Mouse (Mus musculus) spleen, postnatal 10 days (tissue): ENCODE measurements around the gene Olfr533.
"Not testable (repeated sequence)": the region's sequence is repeated elsewhere in the genome, so short reads cannot be mapped to it uniquely, and the experiment has no call there.

Experiments used
- DNase-seq, 2 experiments: peaks; one replicate each; pipeline ENCODE4 v3.0.0; 2021 to 2022; ENCODE audit warnings: low spot score in 2 of 2

The Olfr533 gene

DNA sequence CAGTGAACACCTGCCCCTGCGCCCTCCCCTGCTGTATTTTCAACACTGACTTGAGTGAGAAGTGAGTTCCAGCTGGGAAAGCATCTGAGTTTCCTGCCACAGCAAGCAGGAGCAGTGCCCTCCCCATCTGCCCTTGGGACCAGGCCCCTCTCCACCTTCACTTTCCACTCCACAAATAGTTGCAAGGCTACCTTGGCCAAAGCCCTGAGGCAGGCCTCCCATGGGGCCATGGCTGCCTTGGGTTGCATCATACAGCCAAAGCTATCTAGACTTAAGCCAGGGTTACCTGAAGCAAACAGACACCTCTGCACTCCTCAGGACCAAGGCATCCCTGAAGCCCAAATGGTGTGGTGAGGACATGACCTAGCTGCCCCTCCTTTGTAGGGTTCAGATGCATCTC lies at the start of gene Olfr533:
Olfr533 (plus strand) TSS at position 301 of the 400 bp plus-strand sequence.
- DNase-seq, result not testable (repeated sequence)

DNA sequence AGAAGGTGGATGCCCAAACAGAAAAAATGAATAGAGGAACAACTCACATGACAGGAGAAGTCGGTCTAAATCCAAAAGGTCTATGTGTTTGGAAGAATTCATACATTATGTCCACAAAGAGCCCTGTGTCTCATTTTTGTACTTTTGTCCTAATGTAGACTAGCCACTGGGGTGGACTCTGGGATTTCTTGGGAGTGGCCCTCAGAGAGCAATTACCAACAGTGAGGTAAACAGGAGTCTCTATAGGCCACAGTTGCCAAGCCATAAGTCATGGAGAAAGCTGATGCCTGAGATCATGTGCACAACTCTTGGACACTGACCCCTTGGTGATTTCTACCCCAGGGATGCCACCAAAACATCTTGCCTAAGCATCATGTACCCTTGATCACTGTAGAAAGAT lies 41.6 kb upstream of the Olfr533 start, which contains the start of gene Olfr532:
Olfr532 (minus strand) TSS at position 101 of the 400 bp plus-strand sequence.
- DNase-seq, result no peak

DNA sequence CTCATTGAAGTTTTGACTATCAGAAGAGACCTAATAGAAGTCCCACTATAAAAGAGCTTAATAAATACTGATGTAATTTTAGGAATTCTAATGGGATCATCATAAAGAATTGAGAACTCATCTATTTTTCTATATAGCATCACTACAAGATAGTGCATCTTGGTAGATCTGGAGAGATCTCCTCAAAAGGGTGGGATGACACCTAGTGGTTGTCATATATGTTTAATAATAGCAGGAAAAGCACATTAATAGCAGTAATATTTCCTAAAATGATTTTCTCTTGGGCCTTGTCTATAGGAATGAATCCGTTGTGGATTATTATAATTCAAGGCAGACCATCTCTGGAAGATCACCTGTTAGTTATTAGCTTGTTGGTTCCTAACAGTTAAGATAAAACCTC lies 20.0 kb upstream of the Olfr533 start:
- no peak for DNase-seq

DNA sequence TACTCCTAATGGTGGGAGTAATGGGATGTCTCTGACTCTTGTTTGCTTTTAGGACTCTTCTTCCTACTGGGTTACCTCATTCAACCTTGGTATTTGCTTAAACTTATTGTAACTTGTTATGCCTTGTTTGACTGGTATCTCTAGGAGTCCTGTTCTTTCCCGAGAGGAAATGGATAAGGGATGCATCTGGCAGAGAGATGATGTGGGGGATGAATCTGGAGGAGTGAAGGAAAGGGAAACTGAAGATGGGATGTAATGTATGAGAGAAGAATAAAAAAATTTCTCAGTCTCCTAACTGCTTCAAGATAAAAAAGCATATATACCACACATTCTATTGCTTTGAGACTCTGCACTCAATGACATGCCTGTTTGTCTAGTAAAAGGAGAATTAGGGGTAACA lies 14.7 kb downstream of the Olfr533 start:
- DNase-seq, result no peak

DNA sequence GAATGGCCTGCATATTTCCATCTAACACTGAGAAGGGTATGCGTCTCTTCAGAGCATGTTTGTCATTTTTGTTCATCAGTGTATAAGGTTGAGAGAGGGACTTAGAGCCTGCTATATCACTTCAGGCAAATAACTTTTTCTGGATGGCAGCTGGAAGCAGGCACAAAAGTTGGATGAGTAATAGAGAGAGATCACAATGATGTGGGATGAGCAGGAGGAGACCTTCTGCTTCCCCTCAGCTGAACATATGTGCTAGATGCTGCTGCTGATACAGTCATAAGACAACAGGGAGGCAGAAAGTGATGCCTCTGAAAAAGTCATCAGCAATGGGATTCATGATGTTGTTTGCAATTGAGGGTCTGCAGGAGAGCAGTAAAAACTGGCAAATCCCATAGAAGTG lies 15.6 kb downstream of the Olfr533 start:
- DNase-seq, result no peak

DNA sequence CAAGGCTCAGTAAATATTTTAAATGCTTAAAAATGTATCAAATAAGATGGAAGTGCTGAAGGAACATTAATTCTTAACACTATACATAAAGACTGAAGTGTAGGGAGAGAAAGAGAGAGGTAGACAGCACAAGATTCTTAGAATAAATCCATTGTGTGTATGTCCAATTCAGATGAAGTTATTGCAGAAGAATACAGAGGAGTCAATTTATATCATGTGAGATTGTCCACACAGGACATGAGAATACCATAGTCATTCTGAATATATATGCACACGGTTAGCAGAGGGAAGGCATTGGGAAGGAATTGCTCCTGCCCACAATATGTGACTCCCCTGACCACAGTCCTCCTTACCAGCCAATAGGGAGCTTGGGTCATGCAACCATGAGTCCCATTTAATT lies 20.7 kb downstream of the Olfr533 start, which contains the start of gene Olfr535:
Olfr535 (plus strand) TSS at position 301 of the 400 bp plus-strand sequence.
- DNase-seq, result no peak

DNA sequence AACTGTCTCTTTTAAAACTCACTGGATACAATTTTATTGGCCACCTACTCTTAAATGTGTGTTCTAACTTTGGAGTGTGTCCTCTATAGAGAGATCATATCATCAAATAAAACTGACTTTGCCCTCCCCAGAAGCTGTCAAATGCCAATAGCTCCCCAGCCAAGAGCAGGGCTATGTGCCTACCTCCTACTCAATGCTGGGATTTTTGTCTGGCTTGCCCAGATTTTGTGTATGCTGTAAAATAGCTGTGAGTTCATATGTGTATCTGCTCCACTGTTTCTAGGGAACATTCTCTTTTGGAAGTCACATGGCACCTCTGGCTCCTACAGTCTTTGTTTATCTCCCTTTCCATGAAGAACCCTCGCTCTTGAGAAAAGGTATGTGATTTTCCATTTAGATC lies 25.8 kb downstream of the Olfr533 start:
- DNase-seq, result no peak

DNA sequence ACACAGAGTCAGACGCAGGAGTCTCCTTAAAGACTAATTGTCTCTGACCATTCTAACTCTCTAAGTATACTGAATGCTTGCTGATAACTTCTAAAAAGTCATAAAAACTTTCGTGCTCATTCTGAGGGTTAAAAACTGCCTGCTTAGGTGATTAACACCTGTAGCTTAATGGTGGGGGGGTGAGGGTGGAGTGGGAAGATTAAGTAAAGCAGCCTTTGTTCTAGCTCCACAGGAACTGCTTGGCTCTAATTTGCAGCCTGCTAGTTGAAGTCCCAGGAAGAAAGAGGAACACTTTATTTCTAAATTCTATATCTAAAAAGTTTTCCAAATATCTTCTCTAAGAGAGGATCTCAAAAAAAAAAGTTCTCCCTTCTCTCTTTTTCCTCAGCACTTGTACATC lies 31.1 kb downstream of the Olfr533 start:
- DNase-seq, result no peak

DNA sequence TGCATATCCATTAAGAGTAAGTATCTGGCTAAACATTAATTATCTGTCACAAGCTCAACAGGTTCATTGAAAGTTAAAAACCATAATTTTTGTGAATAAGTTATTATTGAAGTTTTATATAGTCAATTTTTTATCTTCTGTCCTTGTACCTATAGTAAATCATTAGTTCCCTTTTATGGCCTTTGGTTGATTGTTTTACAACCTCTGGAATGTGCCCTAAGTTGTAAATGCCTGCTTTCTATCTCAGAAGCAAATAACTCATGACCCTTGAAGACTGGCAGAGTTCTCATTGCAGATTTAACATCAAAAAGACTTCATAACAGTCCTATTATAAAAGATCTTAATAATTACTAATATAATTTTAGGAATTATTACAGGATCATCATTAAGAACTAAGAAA lies 31.5 kb downstream of the Olfr533 start:
- no peak for DNase-seq

DNA sequence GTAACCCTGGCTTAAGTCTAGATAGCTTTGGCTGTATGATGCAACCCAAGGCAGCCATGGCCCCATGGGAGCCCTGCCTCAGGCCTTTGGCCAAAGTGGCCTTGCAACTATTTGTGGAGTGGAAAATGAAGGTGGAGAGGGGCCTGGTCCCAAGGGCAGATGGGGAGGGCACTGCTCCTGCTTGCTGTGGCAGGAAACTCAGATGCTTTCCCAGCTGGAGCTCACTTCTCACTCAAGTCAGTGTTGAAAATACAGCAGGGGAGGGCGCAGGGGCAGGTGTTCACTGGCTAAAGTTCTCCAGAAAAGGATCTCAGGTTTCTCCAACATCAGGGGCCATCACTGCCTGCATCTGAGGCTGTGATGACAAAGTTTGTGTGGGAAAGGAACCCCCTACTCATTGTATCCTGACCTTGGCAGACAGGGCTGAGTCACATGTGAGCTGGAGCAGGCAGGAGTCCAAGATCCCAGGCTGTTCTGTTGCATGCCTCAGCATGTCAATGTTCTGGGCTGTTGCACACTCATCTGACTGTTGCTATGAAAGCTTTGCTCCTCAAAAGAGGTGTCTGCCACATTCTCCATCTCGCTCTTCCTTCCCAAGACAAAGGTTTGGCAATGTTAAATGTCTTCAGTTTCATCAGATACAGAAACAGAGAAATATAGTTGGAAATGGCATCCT lies 44.3 kb downstream of the Olfr533 start, which contains the start of gene Olfr536:
Olfr536 (minus strand) TSS at position 51 of the 676 bp plus-strand sequence.
- not testable (repeated sequence) for DNase-seq
